Mouse (Mus musculus) cerebellum, adult 2 months (tissue): ENCODE data around the gene Gm5485.

Experiments
- CTCF ChIP-seq: fragments of 200-500 bp; IDR thresholded peaks from 2 replicates; pipeline ENCODE4 v1.5.1; 2011; ENCODE audit warnings: low read depth, mild to moderate bottlenecking, control low read depth, low read length, moderate library complexity, borderline replicate concordance; ENCODE audit not compliant: insufficient read depth
- POLR2A ChIP-seq: fragments of 200-500 bp; IDR thresholded peaks from 2 replicates; pipeline ENCODE4 v1.6.1; 2011; ENCODE audit warnings: low read length, control low read depth, borderline replicate concordance; ENCODE audit not compliant: insufficient read depth

- no peak for TF ChIP-seq CTCF
- TF ChIP-seq POLR2A: no peak
Observed at GRCm38 (mm10) chr16:48368096-48368495, 44.1 kb downstream of the Gm5485 start.
